Mouse (Mus musculus) limb, embryonic 11.5 days (tissue): ENCODE results near the gene Slco2a1. TPM values are rescaled to one million over a fixed set of nuclear protein-coding genes. Genes with fewer than 3 reads are reported as not detected.

Experiments used
- ATAC-seq: fragments of 200-750 bp; cut with Nextera tagmentation; 2 replicates; pipeline ENCODE4 v1.8.0; 2017; ENCODE audit warnings: low read depth; ENCODE audit not compliant: insufficient number of reproducible peaks, low FRiP score, low TSS enrichment
- DNase-seq: peaks from one replicate; pipeline ENCODE4 v3.0.0-alpha.2; 2015; ENCODE audit warnings: low spot score
- H3K27ac ChIP-seq: fragments of 300-500 bp; sonication (generic); replicated peaks from 2 replicates; pipeline ENCODE4 v1.5.1; 2014; ENCODE audit warnings: low read depth, mild to moderate bottlenecking, low read length
- H3K27me3 ChIP-seq: fragments of 300-500 bp; sonication (generic); 2 replicates; pipeline ENCODE4 v1.6.1; 2014; ENCODE audit warnings: mild to moderate bottlenecking, low read length, mixed read lengths; ENCODE audit not compliant: control insufficient read depth, insufficient read depth
- H3K36me3 ChIP-seq: fragments of 300-500 bp; sonication (generic); 2 replicates; pipeline ENCODE4 v1.6.1; 2014; ENCODE audit warnings: mild to moderate bottlenecking, low read length, moderate library complexity, mixed read lengths; ENCODE audit not compliant: control insufficient read depth, insufficient read depth
- H3K4me1 ChIP-seq: fragments of 300-500 bp; sonication (generic); 2 replicates; pipeline ENCODE4 v1.6.1; 2014; ENCODE audit warnings: low read length, mixed read lengths; ENCODE audit not compliant: control insufficient read depth, insufficient read depth
- H3K4me2 ChIP-seq: fragments of 300-500 bp; sonication (generic); 2 replicates; pipeline ENCODE4 v1.6.1; 2014; ENCODE audit warnings: low read depth, mild to moderate bottlenecking, moderate library complexity; ENCODE audit not compliant: severe bottlenecking
- H3K4me3 ChIP-seq: fragments of 300-500 bp; sonication (generic); 2 replicates; pipeline ENCODE4 v1.5.1; 2014; ENCODE audit warnings: low read depth, low read length
- H3K9ac ChIP-seq: fragments of 300-500 bp; sonication (generic); 2 replicates; pipeline ENCODE4 v1.6.1; 2014; ENCODE audit warnings: mild to moderate bottlenecking, low read length
- H3K9me3 ChIP-seq: fragments of 300-500 bp; sonication (generic); 2 replicates; pipeline ENCODE4 v1.6.1; 2016; ENCODE audit warnings: low read length; ENCODE audit not compliant: control insufficient read depth
- WGBS: fragments of 180-500 bp; shearing (Covaris S2); extraction: QIAGEN DNeasy Blood & Tissue Kit; methylation state at CpG from one replicate; pipeline ENCODE4 v1.1.7; 2014; 5-methylcytosine and 5-hydroxymethylcytosine counted together
- polyA plus RNA-seq: library from polyadenylated mRNA; unstranded; fragments of >200 nt; fragmentation: Nextera tagmentation; extraction: Ambion mirVana; gene quantifications from 2 replicates; pipeline ENCODE4 v1.2.1, GENCODE M21; 2014

The Slco2a1 gene
- polyA plus RNA-seq, 1 experiment from 2014 or later = 0.60 TPM

- Histone ChIP-seq H3K9ac (no peak overlapping the region), H3K4me2 (no peak overlapping the region), H3K27me3 (no peaks in the 10 kb centered on the region), H3K9me3 (no peaks in the 10 kb centered on the region), H3K27ac (no peak overlapping the region), H3K4me3 (no peak overlapping the region), H3K4me1 (no peaks in the 10 kb centered on the region), H3K36me3 (no peaks in the 10 kb centered on the region)
- no peak for ATAC-seq
- no peak for DNase-seq
- whole genome bisulfite sequencing = 83% methylated on average over 4 of the region's 4 CpGs
These were observed 2.6 kb downstream of the Slco2a1 start for GRCm38 (mm10) chr9:102991134-102991406.

- ATAC-seq = no peak
- H3K27ac ChIP-seq = no peak overlapping the region
- no peak overlapping the region for H3K4me2 ChIP-seq
- no peaks in the 10 kb centered on the region for H3K4me1 ChIP-seq
- H3K4me3 ChIP-seq = no peak overlapping the region
- no peaks in the 10 kb centered on the region for H3K27me3 ChIP-seq
- WGBS = 49% methylated on average over 6 of the region's 6 CpGs
- H3K36me3 ChIP-seq = no peaks in the 10 kb centered on the region
- peak overlapping the region; percentile 27; the same call in 1 of the 2 replicates for H3K9ac ChIP-seq
- H3K9me3 ChIP-seq = no peaks in the 10 kb centered on the region
- DNase-seq = no peak
These were observed 4.4 kb downstream of the Slco2a1 start for GRCm38 (mm10) chr9:102992877-102993276.

GRCm38 (mm10) chr9:102993764-102994163, 5.3 kb downstream of the Slco2a1 start:
- no peak for DNase-seq
- ATAC-seq = no peak

GRCm38 (mm10) chr9:102995800-102996635, 7.5 kb downstream of the Slco2a1 start:
- H3K4me2 ChIP-seq = no peak overlapping the region
- H3K27me3 ChIP-seq = no peaks in the 10 kb centered on the region
- DNase-seq = no peak
- ATAC-seq = no peak
- no peak overlapping the region for H3K9ac ChIP-seq
- no peak overlapping the region for H3K4me3 ChIP-seq
- H3K27ac ChIP-seq = no peak overlapping the region
- no peaks in the 10 kb centered on the region for H3K4me1 ChIP-seq
- no peaks in the 10 kb centered on the region for H3K9me3 ChIP-seq
- no peaks in the 10 kb centered on the region for H3K36me3 ChIP-seq
- 90% methylated on average over 12 of the region's 12 CpGs for WGBS

More at GRCm38 (mm10) chr9:102993764-102994163, 5.3 kb downstream of the Slco2a1 start:
- Histone ChIP-seq H3K27ac (no peak overlapping the region), H3K4me2 (no peak overlapping the region), H3K36me3 (no peaks in the 10 kb centered on the region), H3K9me3 (no peaks in the 10 kb centered on the region), H3K4me3 (no peak overlapping the region), H3K9ac (no peak overlapping the region), H3K4me1 (no peaks in the 10 kb centered on the region), H3K27me3 (no peaks in the 10 kb centered on the region)
- WGBS = 69% methylated on average over 5 of the region's 5 CpGs

- Histone ChIP-seq H3K9me3 (no peaks in the 10 kb centered on the region), H3K27ac (no peak overlapping the region), H3K4me1 (no peaks in the 10 kb centered on the region), H3K4me3 (no peak overlapping the region), H3K4me2 (no peak overlapping the region), H3K27me3 (no peaks in the 10 kb centered on the region), H3K9ac (no peak overlapping the region), H3K36me3 (no peaks in the 10 kb centered on the region)
- ATAC-seq (no peak), DNase-seq (no peak)
- WGBS = 82% methylated on average over 7 of the region's 7 CpGs
These were observed 11.9 kb downstream of the Slco2a1 start for GRCm38 (mm10) chr9:103000384-103000783.

GRCm38 (mm10) chr9:103004343-103004742, 15.8 kb downstream of the Slco2a1 start:
- Histone ChIP-seq H3K4me3 (no peak overlapping the region), H3K27ac (no peak overlapping the region), H3K9ac (no peak overlapping the region), H3K4me2 (no peak overlapping the region), H3K27me3 (peaks cover 18% of the 10 kb centered on the region), H3K9me3 (no peaks in the 10 kb centered on the region), H3K36me3 (no peaks in the 10 kb centered on the region), H3K4me1 (peaks cover 9% of the 10 kb centered on the region)
- no peak for DNase-seq
- 84% methylated on average over 6 of the region's 6 CpGs for whole genome bisulfite sequencing
- ATAC-seq = no peak

GRCm38 (mm10) chr9:103007699-103008078, 19.2 kb downstream of the Slco2a1 start:
- ATAC-seq (peak; percentile 49), DNase-seq (peak; percentile 36)
- Histone ChIP-seq H3K36me3 (no peaks in the 10 kb centered on the region), H3K4me3 (peak overlapping the region; percentile 37), H3K27ac (no peak overlapping the region), H3K27me3 (peaks cover 18% of the 10 kb centered on the region), H3K9me3 (no peaks in the 10 kb centered on the region), H3K4me2 (peak overlapping the region; percentile 85), H3K9ac (no peak overlapping the region; the same call in 1 of the 2 replicates), H3K4me1 (peaks cover 9% of the 10 kb centered on the region)
- WGBS = 3% methylated on average over 15 of the region's 15 CpGs

GRCm38 (mm10) chr9:103008079-103008855, 19.8 kb downstream of the Slco2a1 start:
- no peaks in the 10 kb centered on the region for H3K36me3 ChIP-seq
- H3K9me3 ChIP-seq = no peaks in the 10 kb centered on the region
- peak overlapping the region; percentile 53 for H3K9ac ChIP-seq
- DNase-seq (peak; percentile 51), ATAC-seq (peak; percentile 67)
- H3K27me3 ChIP-seq = peaks cover 18% of the 10 kb centered on the region
- H3K4me1 ChIP-seq = peaks cover 9% of the 10 kb centered on the region
- H3K27ac ChIP-seq = no peak overlapping the region
- WGBS = under 1% methylated on average over 47 of the region's 50 CpGs
- H3K4me2 ChIP-seq = peak overlapping the region; percentile 85
- H3K4me3 ChIP-seq = peak overlapping the region; percentile 37
